Mouse (Mus musculus): ENCODE data around the gene Cxxc4.

GRCm38 (mm10) chr3:134259300-134259699 lies 23.0 kb downstream of the Cxxc4 start:
- TF ChIP-seq CTCF (IDR thresholded peaks at IDR 0.05; ENCODE audit: low read depth) (no peak), EP300 (IDR thresholded peaks at IDR 0.05; ENCODE audit: low read depth) (no peak)
